10 mouse cellular contexts compared by ENCODE assay signal in genomic region chr2:90574536-90574935, GRCm38 (mm10). TPM values are rescaled to one million over a fixed set of nuclear protein-coding genes. Genes with fewer than 3 reads are reported as not detected.
DNase-seq lines count a peak whose midpoint lies in the region; ATAC-seq and TF ChIP-seq lines count a peak whose summit lies in the region.
"Had no signal": no experiment of that assay in that cellular context is flagged by ENCODE, and none has a peak within 500 bp of the region (broad histone marks: within the 10 kb centered on the region; RNA-seq: fewer than 3 reads in every experiment).

No protein-coding gene starts in this region.

- peak overlapping the region; percentile 74; the same call in 1 of the 2 replicates for H3K27ac ChIP-seq in bone marrow, adult 2 months (ENCODE audit: control insufficient read depth, insufficient read depth, low read depth, low read length, poor library complexity)
- H3K27ac ChIP-seq in liver, embryonic 13.5 days, result peak overlapping the region; percentile 29; the same call in 1 of the 2 replicates
- H3K27ac ChIP-seq in midbrain, embryonic 16.5 days (ENCODE audit: low read length), result no peak overlapping the region

- no peak for ATAC-seq in erythroblast, adult 5-6 weeks (replicated peaks; ENCODE audit: low FRiP score, poor library complexity, severe bottlenecking)
- no peak for ATAC-seq in liver, embryonic 13.5 days (ENCODE audit: low read depth)
- ATAC-seq in midbrain, embryonic 16.5 days, result no peak
- ATAC-seq: inflammation-experienced regulatory T-cells, adult 6 months had no signal

- 35% methylated on average over 8 of the region's 8 CpGs for WGBS in bone marrow, adult 2 months
- WGBS in liver, embryonic 13.5 days (ENCODE audit: insufficient replicate concordance), result 32% methylated on average over 8 of the region's 8 CpGs
- WGBS in midbrain, embryonic 16.5 days, result 85% methylated on average over 7 of the region's 8 CpGs

- H3K9ac ChIP-seq in liver, embryonic 13.5 days, result peak overlapping the region; percentile 54
- H3K9ac ChIP-seq in midbrain, embryonic 16.5 days (ENCODE audit: low read depth, low read length), result no peak overlapping the region

- TF ChIP-seq POLR2A in bone marrow, adult 2 months (IDR thresholded peaks at IDR 0.05; ENCODE audit: borderline replicate concordance, control insufficient read depth, low read depth, low read length), result no peak

- TF ChIP-seq CTCF in bone marrow, adult 2 months (IDR thresholded peaks at IDR 0.05; ENCODE audit: control insufficient read depth, insufficient read depth, low read length), result no peak

- peaks cover 55% of the 10 kb centered on the region for H3K4me1 ChIP-seq in erythroblast, embryonic 14.5 days (ENCODE audit: control insufficient read depth)
- peaks cover 10% of the 10 kb centered on the region for H3K4me1 ChIP-seq in bone marrow, adult 2 months (ENCODE audit: control insufficient read depth, insufficient read depth, low read length)
- H3K4me1 ChIP-seq in liver, embryonic 13.5 days (replicated peaks), result peaks cover 86% of the 10 kb centered on the region
- H3K4me1 ChIP-seq in midbrain, embryonic 16.5 days (ENCODE audit: control insufficient read depth, insufficient read depth, low read length), result peaks cover 6% of the 10 kb centered on the region

- H3K4me2 ChIP-seq in liver, embryonic 13.5 days, result peak overlapping the region; percentile 66
- no peak overlapping the region for H3K4me2 ChIP-seq in midbrain, embryonic 16.5 days (ENCODE audit: low read length)

- peak; percentile 0 for DNase-seq in kidney, postnatal 14 days
- DNase-seq in kidney, postnatal 10 days, result no peak
- DNase-seq in liver, embryonic 13.5 days, result no peak
- DNase-seq in right cerebral cortex, postnatal 4 days, result no peak
- DNase-seq: adrenal gland, postnatal 25 days had no signal

- H3K27me3 ChIP-seq in erythroblast, embryonic 14.5 days (ENCODE audit: control insufficient read depth), result peaks cover 3% of the 10 kb centered on the region
- no peaks in the 10 kb centered on the region for H3K27me3 ChIP-seq in liver, embryonic 13.5 days
- no peaks in the 10 kb centered on the region for H3K27me3 ChIP-seq in midbrain, embryonic 16.5 days (ENCODE audit: control insufficient read depth, insufficient read depth, low read depth, low read length)

- H3K36me3 ChIP-seq in erythroblast, embryonic 14.5 days (ENCODE audit: control insufficient read depth), result no peaks in the 10 kb centered on the region
- no peaks in the 10 kb centered on the region for H3K36me3 ChIP-seq in liver, embryonic 13.5 days
- no peaks in the 10 kb centered on the region for H3K36me3 ChIP-seq in midbrain, embryonic 16.5 days (ENCODE audit: control insufficient read depth, insufficient read depth, low read length)

- no peaks in the 10 kb centered on the region; the same call in 1 of the 2 replicates for H3K9me3 ChIP-seq in erythroblast, embryonic 14.5 days (ENCODE audit: control insufficient read depth, low read length)
- no peaks in the 10 kb centered on the region for H3K9me3 ChIP-seq in liver, embryonic 13.5 days (replicated peaks)
- H3K9me3 ChIP-seq in midbrain, embryonic 16.5 days (replicated peaks; ENCODE audit: control insufficient read depth, low read length, poor library complexity, severe bottlenecking), result no peaks in the 10 kb centered on the region

- peak overlapping the region; percentile 49 for H3K4me3 ChIP-seq in erythroblast, embryonic 14.5 days (replicated peaks)
- peak overlapping the region; percentile 58 for H3K4me3 ChIP-seq in bone marrow, adult 2 months (replicated peaks; ENCODE audit: control insufficient read depth, low read depth, low read length)
- H3K4me3 ChIP-seq in liver, embryonic 13.5 days (replicated peaks), result peak overlapping the region; percentile 41
- no peak overlapping the region for H3K4me3 ChIP-seq in midbrain, embryonic 16.5 days (ENCODE audit: low read depth, low read length)

RNA-seq across cellular contexts. Expression of gene Ptprj, which starts 5.9 kb away (rescaled TPM):
- 0.01 TPM in 1 of 2 replicates, not detected in the other for polyA plus RNA-seq in erythroblast, embryonic 14.5 days (2012)
- 9.2 and 21.1 TPM in 2 replicates for total RNA-seq in erythroblast, adult 5-6 weeks (2015; ENCODE audit: low replicate concordance)
- 11.3 and 18.7 TPM in 2 replicates for total RNA-seq in erythroblast, adult 5-6 weeks (2017; ENCODE audit: low replicate concordance)
- polyA plus RNA-seq in bone marrow, adult 2 months (2011; ENCODE audit: insufficient read depth, insufficient read length, low replicate concordance, missing spikeins), result 16.0 and 25.1 TPM in 2 replicates
- 1.7 and 1.9 TPM in 2 replicates for polyA plus RNA-seq in liver, embryonic 13.5 days (2015; fragmentation: Nextera tagmentation; extraction: Ambion mirVana)
- polyA plus RNA-seq in midbrain, embryonic 16.5 days (2015; fragmentation: Nextera tagmentation; extraction: Ambion mirVana), result 5.4 and 5.9 TPM in 2 replicates
